ENCODE assay signal across 8 mouse cellular contexts in the genomic region with DNA sequence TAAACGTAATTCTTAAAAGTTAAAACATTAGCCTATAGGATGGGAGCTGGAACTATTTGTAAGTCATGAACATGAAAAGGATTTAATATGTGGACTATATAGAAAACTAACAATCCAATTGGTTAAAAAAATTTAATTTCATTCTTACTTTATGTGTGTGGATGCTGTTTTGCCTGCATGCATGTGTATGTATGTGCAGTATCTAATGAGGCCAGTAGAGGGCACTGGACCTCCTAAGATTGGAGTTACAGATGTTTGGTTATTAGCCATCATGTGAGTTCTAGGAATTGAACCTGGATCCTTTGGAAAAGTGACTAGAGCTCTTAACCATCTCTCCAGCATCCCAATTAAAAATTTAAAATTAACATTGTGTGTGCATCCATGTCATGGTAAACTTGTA. TPM values are rescaled to one million over a fixed set of nuclear protein-coding genes. Genes with fewer than 3 reads are reported as not detected.
DNase-seq lines count a peak whose midpoint lies in the region; ATAC-seq and TF ChIP-seq lines count a peak whose summit lies in the region.

No protein-coding gene starts in this region.

- no peak overlapping the region for H3K27ac ChIP-seq in forebrain, embryonic 14.5 days (ENCODE audit: low read depth, low read length)
- no peak overlapping the region for H3K27ac ChIP-seq in forebrain, embryonic 15.5 days (replicated peaks)
- no peak overlapping the region for H3K27ac ChIP-seq in spleen, adult 2 months (ENCODE audit: insufficient read depth, low read length)
- H3K27ac ChIP-seq in left cerebral cortex, adult 2 months = no peak overlapping the region

- peaks cover 53% of the 10 kb centered on the region for H3K36me3 ChIP-seq in forebrain, embryonic 14.5 days (ENCODE audit: control insufficient read depth, insufficient read depth, low read length)
- peaks cover 39% of the 10 kb centered on the region for H3K36me3 ChIP-seq in forebrain, embryonic 15.5 days
- H3K36me3 ChIP-seq in spleen, adult 2 months (ENCODE audit: control insufficient read depth, insufficient read depth, low read length) = no peaks in the 10 kb centered on the region; the same call in 1 of the 2 replicates

- peak; percentile 24; the same call in 1 of the 2 replicates for TF ChIP-seq CTCF in spleen, adult 2 months (IDR thresholded peaks at IDR 0.05; ENCODE audit: extremely low read depth, insufficient read depth, insufficient read length, insufficient replicate concordance)
- peak; percentile 80 for TF ChIP-seq CTCF in left cerebral cortex, adult 2 months (IDR thresholded peaks at IDR 0.05)

- H3K9ac ChIP-seq in forebrain, embryonic 14.5 days (ENCODE audit: low read length) = no peak overlapping the region
- no peak overlapping the region for H3K9ac ChIP-seq in forebrain, embryonic 15.5 days (replicated peaks)

- no peak overlapping the region for H3K4me3 ChIP-seq in forebrain, embryonic 14.5 days (ENCODE audit: low read depth, low read length)
- no peak overlapping the region for H3K4me3 ChIP-seq in forebrain, embryonic 15.5 days
- no peak overlapping the region for H3K4me3 ChIP-seq in spleen, adult 2 months (ENCODE audit: extremely low read depth, insufficient read depth, insufficient read length)
- no peak overlapping the region for H3K4me3 ChIP-seq in left cerebral cortex, adult 2 months

- TF ChIP-seq POLR2A in spleen, adult 2 months (IDR thresholded peaks at IDR 0.05; ENCODE audit: low read depth, low read length) = no peak

- no peak overlapping the region for H3K4me2 ChIP-seq in forebrain, embryonic 14.5 days (ENCODE audit: low read length)
- no peak overlapping the region for H3K4me2 ChIP-seq in forebrain, embryonic 15.5 days (replicated peaks)

- no peaks in the 10 kb centered on the region for H3K4me1 ChIP-seq in forebrain, embryonic 14.5 days (ENCODE audit: control insufficient read depth, insufficient read depth, low read length)
- H3K4me1 ChIP-seq in forebrain, embryonic 15.5 days = no peaks in the 10 kb centered on the region
- no peaks in the 10 kb centered on the region for H3K4me1 ChIP-seq in spleen, adult 2 months (ENCODE audit: control insufficient read depth, insufficient read depth, insufficient read length)

- peak; percentile 77 for DNase-seq in forebrain, embryonic 14.5 days (ENCODE audit: low spot score)
- peak; percentile 15 to 16 for DNase-seq in spleen, adult 2 months (ENCODE audit: low read depth in 1 of 2, low spot score in 2 of 2)
- DNase-seq in spleen, adult 12 weeks (ENCODE audit: low spot score) = no peak
- peak; percentile 61 for DNase-seq in c-Kit-positive CD71-positive TER-119-negative erythroid progenitor cells, embryonic 14.5 days (ENCODE audit: low read depth)
- DNase-seq in gastrocnemius, adult 8-10 months (ENCODE audit: low spot score in 2 of 2) = peak; percentile 11 to 23
- peak; percentile 24 to 25 for DNase-seq in left cerebral cortex, adult 2 months (ENCODE audit: extremely low spot score in 1 of 2, low spot score in 2 of 2)
- DNase-seq in retina, adult 2 months (ENCODE audit: low read depth, low spot score) = peak; percentile 53

- ATAC-seq in forebrain, embryonic 14.5 days = no peak
- ATAC-seq in forebrain, embryonic 15.5 days (replicated peaks) = no peak

- 92% methylated on average over 1 of the region's 1 CpGs for WGBS in forebrain, embryonic 14.5 days
- WGBS in forebrain, embryonic 15.5 days = 94% methylated on average over 1 of the region's 1 CpGs
- 98% methylated on average over 1 of the region's 1 CpGs for whole genome bisulfite sequencing in spleen, adult 2 months

- no peaks in the 10 kb centered on the region for H3K9me3 ChIP-seq in forebrain, embryonic 14.5 days (replicated peaks; ENCODE audit: control insufficient read depth, low read length)
- H3K9me3 ChIP-seq in forebrain, embryonic 15.5 days = no peaks in the 10 kb centered on the region

- H3K27me3 ChIP-seq in forebrain, embryonic 14.5 days (replicated peaks; ENCODE audit: control insufficient read depth, insufficient read depth, low read length) = no peaks in the 10 kb centered on the region
- H3K27me3 ChIP-seq in forebrain, embryonic 15.5 days = no peaks in the 10 kb centered on the region
- no peaks in the 10 kb centered on the region for H3K27me3 ChIP-seq in spleen, adult 2 months (ENCODE audit: control insufficient read depth, insufficient read depth, low read length)

- intact Hi-C loops in left cerebral cortex, adult 2 months (cut with DNase I) = loop anchor here (1.0 kb wide), 1 partner anchor 105 kb away; no protein-coding TSS in a partner anchor

RNA-seq across cellular contexts. Expression of gene Gosr1, which starts 25.9 kb away (rescaled TPM):
- 39.4 and 41.5 TPM in 2 replicates for polyA plus RNA-seq in forebrain, embryonic 14.5 days (2014; fragmentation: Nextera tagmentation; extraction: Ambion mirVana)
- polyA plus RNA-seq in forebrain, embryonic 15.5 days (2015; fragmentation: Nextera tagmentation; extraction: Ambion mirVana) = 27.1 and 27.4 TPM in 2 replicates
- 11.8 and 12.2 TPM in 2 replicates for polyA plus RNA-seq in spleen, adult 2 months (2012; rRNA removed)
- total RNA-seq in gastrocnemius, adult 8-10 months (2022) = 10 to 100 TPM; 15.9 to 26.4 (median 18.8) TPM
- 10 to 100 TPM; 43.1 to 49.3 TPM for total RNA-seq in left cerebral cortex, adult 2 months (2021)

RNA-seq across cellular contexts. Expression of gene Cpd, which starts 57.6 kb away (rescaled TPM):
- polyA plus RNA-seq in forebrain, embryonic 14.5 days (2014; fragmentation: Nextera tagmentation; extraction: Ambion mirVana) = 8.0 and 9.8 TPM in 2 replicates
- 5.4 and 7.0 TPM in 2 replicates for polyA plus RNA-seq in forebrain, embryonic 15.5 days (2015; fragmentation: Nextera tagmentation; extraction: Ambion mirVana)
- 3.4 and 4.7 TPM in 2 replicates for polyA plus RNA-seq in spleen, adult 2 months (2012; rRNA removed)
- 10 to 100 TPM; 26.9 to 31.3 (median 28.8) TPM for total RNA-seq in gastrocnemius, adult 8-10 months (2022)
- total RNA-seq in left cerebral cortex, adult 2 months (2021) = 10 to 100 TPM; 53.0 to 56.8 TPM
